Comparison of ENCODE assay signal across 12 mouse cellular contexts in genomic region chr13:28792461-28793165, GRCm38 (mm10).
DNase-seq lines count a peak whose midpoint lies in the region; ATAC-seq lines count a peak whose summit lies in the region.
"Had no signal": no experiment of that assay in that cellular context is flagged by ENCODE, and none has a peak within 500 bp of the region (broad histone marks: within the 10 kb centered on the region; RNA-seq: fewer than 3 reads in every experiment).

No protein-coding gene starts in this region.

- no peaks in the 10 kb centered on the region for H3K9me3 ChIP-seq in midbrain, embryonic 10.5 days (replicated peaks)
- H3K9me3 ChIP-seq in midbrain, embryonic 16.5 days (replicated peaks; ENCODE audit: control insufficient read depth, low read length, poor library complexity, severe bottlenecking) = no peaks in the 10 kb centered on the region
- no peaks in the 10 kb centered on the region for H3K9me3 ChIP-seq in hindbrain, embryonic 13.5 days
- H3K9me3 ChIP-seq in limb, embryonic 12.5 days = no peaks in the 10 kb centered on the region
- H3K9me3 ChIP-seq: embryonic facial prominence, embryonic 13.5 days; liver, embryonic 13.5 days had no signal

- ATAC-seq in midbrain, embryonic 16.5 days = no peak
- ATAC-seq in hindbrain, embryonic 13.5 days (ENCODE audit: low FRiP score) = peak; percentile 49
- no peak for ATAC-seq in limb, embryonic 12.5 days (ENCODE audit: insufficient number of reproducible peaks, insufficient read depth, low FRiP score, low TSS enrichment, low read depth)

- peak overlapping the region; percentile 78 for H3K27ac ChIP-seq in midbrain, embryonic 10.5 days (replicated peaks)
- no peak overlapping the region for H3K27ac ChIP-seq in midbrain, embryonic 16.5 days (ENCODE audit: low read length)
- H3K27ac ChIP-seq in hindbrain, embryonic 13.5 days = peak overlapping the region; percentile 86
- peak overlapping the region; percentile 64 for H3K27ac ChIP-seq in limb, embryonic 12.5 days
- H3K27ac ChIP-seq: embryonic facial prominence, embryonic 13.5 days; liver, embryonic 13.5 days had no signal

- DNase-seq in midbrain, embryonic 10.5 days (ENCODE audit: low spot score) = no peak
- DNase-seq in right cerebral cortex, postnatal 25 days = no peak
- no peak for DNase-seq in right cerebral cortex, postnatal 10 days (ENCODE audit: low spot score in 2 of 2)
- DNase-seq in MN1 (ENCODE audit: low spot score) = no peak
- DNase-seq in lung, postnatal 36 days = no peak
- DNase-seq: gastrocnemius, postnatal 36 days; heart, postnatal 4 days; liver, embryonic 13.5 days had no signal

- 40% methylated on average over 12 of the region's 12 CpGs for WGBS in midbrain, embryonic 10.5 days
- WGBS in midbrain, embryonic 16.5 days = 39% methylated on average over 12 of the region's 12 CpGs
- 39% methylated on average over 12 of the region's 12 CpGs for WGBS in hindbrain, embryonic 13.5 days
- 89% methylated on average over 12 of the region's 12 CpGs for WGBS in limb, embryonic 12.5 days

- no peak overlapping the region for H3K4me2 ChIP-seq in midbrain, embryonic 16.5 days (ENCODE audit: low read length)
- H3K4me2 ChIP-seq in hindbrain, embryonic 13.5 days = no peak overlapping the region
- no peak overlapping the region for H3K4me2 ChIP-seq in limb, embryonic 12.5 days
- H3K4me2 ChIP-seq: embryonic facial prominence, embryonic 13.5 days; liver, embryonic 13.5 days had no signal

- H3K27me3 ChIP-seq in midbrain, embryonic 10.5 days (ENCODE audit: low read depth, poor library complexity, severe bottlenecking) = no peaks in the 10 kb centered on the region
- H3K27me3 ChIP-seq in midbrain, embryonic 16.5 days (ENCODE audit: control insufficient read depth, insufficient read depth, low read depth, low read length) = no peaks in the 10 kb centered on the region
- no peaks in the 10 kb centered on the region for H3K27me3 ChIP-seq in hindbrain, embryonic 13.5 days
- H3K27me3 ChIP-seq in limb, embryonic 12.5 days = no peaks in the 10 kb centered on the region
- H3K27me3 ChIP-seq: embryonic facial prominence, embryonic 13.5 days; liver, embryonic 13.5 days had no signal

- H3K9ac ChIP-seq in midbrain, embryonic 16.5 days (ENCODE audit: low read depth, low read length) = no peak overlapping the region
- H3K9ac ChIP-seq in hindbrain, embryonic 13.5 days = no peak overlapping the region
- no peak overlapping the region for H3K9ac ChIP-seq in limb, embryonic 12.5 days (replicated peaks)
- H3K9ac ChIP-seq: embryonic facial prominence, embryonic 13.5 days; liver, embryonic 13.5 days had no signal

- no peaks in the 10 kb centered on the region for H3K36me3 ChIP-seq in midbrain, embryonic 10.5 days
- no peaks in the 10 kb centered on the region for H3K36me3 ChIP-seq in midbrain, embryonic 16.5 days (ENCODE audit: control insufficient read depth, insufficient read depth, low read length)
- no peaks in the 10 kb centered on the region for H3K36me3 ChIP-seq in hindbrain, embryonic 13.5 days
- H3K36me3 ChIP-seq in limb, embryonic 12.5 days = no peaks in the 10 kb centered on the region
- H3K36me3 ChIP-seq: embryonic facial prominence, embryonic 13.5 days; liver, embryonic 13.5 days had no signal

- peaks cover 93% of the 10 kb centered on the region for H3K4me1 ChIP-seq in midbrain, embryonic 10.5 days
- peaks cover 21% of the 10 kb centered on the region for H3K4me1 ChIP-seq in midbrain, embryonic 16.5 days (ENCODE audit: control insufficient read depth, insufficient read depth, low read length)
- peaks cover 58% of the 10 kb centered on the region for H3K4me1 ChIP-seq in hindbrain, embryonic 13.5 days (replicated peaks)
- peaks cover 60% of the 10 kb centered on the region for H3K4me1 ChIP-seq in limb, embryonic 12.5 days (replicated peaks)
- H3K4me1 ChIP-seq: liver, embryonic 13.5 days had no signal

- no peak overlapping the region for H3K4me3 ChIP-seq in midbrain, embryonic 10.5 days
- H3K4me3 ChIP-seq in midbrain, embryonic 16.5 days (ENCODE audit: low read depth, low read length) = no peak overlapping the region
- H3K4me3 ChIP-seq in hindbrain, embryonic 13.5 days = no peak overlapping the region
- no peak overlapping the region for H3K4me3 ChIP-seq in limb, embryonic 12.5 days (replicated peaks)
- H3K4me3 ChIP-seq: embryonic facial prominence, embryonic 13.5 days; liver, embryonic 13.5 days had no signal
